Mouse (Mus musculus): Measurements from ENCODE around the gene Sash1.

Sash1 gene

DNA sequence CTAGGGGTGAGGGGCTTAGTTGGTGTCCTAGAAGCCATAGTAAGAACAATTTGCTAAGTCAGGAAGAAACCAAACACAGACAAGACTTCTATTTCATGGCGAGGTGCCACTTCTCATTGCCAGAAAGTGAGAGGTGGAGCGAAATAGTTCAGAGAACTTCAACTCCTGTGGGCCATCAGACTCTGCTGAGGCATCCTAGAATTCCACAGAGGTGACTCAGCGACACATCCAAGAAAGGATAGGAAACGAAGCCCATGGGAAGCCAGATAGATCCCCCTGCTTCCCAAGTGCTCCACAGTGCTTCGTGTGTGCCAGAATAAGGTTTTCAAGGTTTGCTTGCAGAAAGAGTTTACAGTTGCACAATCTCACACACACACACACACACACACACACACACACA, 209.1 kb downstream of the Sash1 start:
- no peak for DNase-seq (ENCODE audit: low spot score)
